Mouse (Mus musculus) myocyte (in vitro differentiated cells): ENCODE data around the gene Slc26a9. TPM values are rescaled to one million over a fixed set of nuclear protein-coding genes. Genes with fewer than 3 reads are reported as not detected.

Source experiments
- polyA plus RNA-seq: library from polyadenylated mRNA; unstranded; fragments of >200 nt; fragmentation: generic; extraction: Trizol; gene quantifications from one replicate; pipeline ENCODE4 v1.2.1, GENCODE M21; 2012; ENCODE audit warnings: missing spikeins

The Slc26a9 gene
- polyA plus RNA-seq, 1 experiment: not detected

Other genes with a start within 250 kb of the Slc26a9 start
- gene Srgap2, start 216.7 kb upstream of the Slc26a9 start, polyA plus RNA-seq: 19.1 TPM
- 1.9 TPM for gene Fam72a, start 216.1 kb upstream of the Slc26a9 start, polyA plus RNA-seq
- gene Avpr1b, start 144.8 kb upstream of the Slc26a9 start, polyA plus RNA-seq: not detected
- gene Ctse, start 105.7 kb upstream of the Slc26a9 start, polyA plus RNA-seq: not detected
- 1.5 TPM for gene Rab7b, start 55.3 kb upstream of the Slc26a9 start, polyA plus RNA-seq
- gene Pm20d1, start 53.4 kb downstream of the Slc26a9 start, polyA plus RNA-seq: 0.01 TPM
- gene Slc41a1, start 83.5 kb downstream of the Slc26a9 start, polyA plus RNA-seq: 14.0 TPM
- gene Rab29, start 123.2 kb downstream of the Slc26a9 start, polyA plus RNA-seq: 3.5 TPM
- gene Nucks1, start 166.5 kb downstream of the Slc26a9 start, polyA plus RNA-seq: 20.6 TPM
- gene Slc45a3, start 218.9 kb downstream of the Slc26a9 start, polyA plus RNA-seq: 0.74 TPM